ENCODE assay signal across 13 mouse cellular contexts in the genomic region with DNA sequence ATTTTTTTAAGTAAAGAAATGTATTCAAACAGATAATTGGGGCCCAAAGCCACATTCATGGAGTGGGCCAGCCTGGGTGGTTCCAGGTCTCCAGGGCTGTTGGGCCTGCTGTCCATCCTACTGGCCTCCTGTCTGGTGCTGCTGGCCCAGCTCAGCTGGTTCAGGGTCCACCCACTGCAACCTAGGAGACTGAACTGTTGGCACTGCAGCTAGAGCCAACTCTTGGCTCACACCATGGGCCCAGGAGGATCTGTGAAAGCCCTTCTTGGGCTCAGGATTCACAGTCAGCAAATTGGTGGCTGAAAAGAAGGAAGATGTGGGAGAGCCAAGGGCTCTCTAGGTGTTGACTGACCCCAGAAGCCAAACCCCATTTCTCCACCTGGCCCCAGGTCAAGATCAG.
"Had no signal": no experiment of that assay in that cellular context is flagged by ENCODE, and none has a peak within 500 bp of the region (broad histone marks: within the 10 kb centered on the region; RNA-seq: fewer than 3 reads in every experiment).

No protein-coding gene starts in this region.

- H3K9me3 ChIP-seq: kidney, embryonic 15.5 days; limb, embryonic 13.5 days; neural tube, embryonic 15.5 days had no signal

- H3K36me3 ChIP-seq: kidney, embryonic 15.5 days; limb, embryonic 13.5 days; midbrain, embryonic 12.5 days; neural tube, embryonic 15.5 days had no signal

- H3K27me3 ChIP-seq: kidney, embryonic 15.5 days; limb, embryonic 13.5 days had no signal

- H3K4me3 ChIP-seq: kidney, embryonic 15.5 days; limb, embryonic 13.5 days; midbrain, embryonic 12.5 days; myocyte; neural tube, embryonic 15.5 days had no signal

- H3K4me2 ChIP-seq: kidney, embryonic 15.5 days; limb, embryonic 13.5 days; midbrain, embryonic 12.5 days; neural tube, embryonic 15.5 days had no signal

- H3K27ac ChIP-seq: kidney, embryonic 15.5 days; limb, embryonic 13.5 days; liver, embryonic 14.5 days; midbrain, embryonic 12.5 days; neural tube, embryonic 15.5 days had no signal

- DNase-seq: kidney, postnatal 14 days; lung, adult 18-20 months; right cerebral cortex, adult 18-20 months; right cerebral cortex, postnatal 4 days; spleen, adult 18-20 months; thymus, adult 2 months; thymus, postnatal 25 days had no signal

- H3K9ac ChIP-seq: kidney, embryonic 15.5 days; limb, embryonic 13.5 days; liver, embryonic 14.5 days; midbrain, embryonic 12.5 days; neural tube, embryonic 15.5 days had no signal
